Comparison of ENCODE assay signal across 15 mouse cellular contexts in the genomic region with DNA sequence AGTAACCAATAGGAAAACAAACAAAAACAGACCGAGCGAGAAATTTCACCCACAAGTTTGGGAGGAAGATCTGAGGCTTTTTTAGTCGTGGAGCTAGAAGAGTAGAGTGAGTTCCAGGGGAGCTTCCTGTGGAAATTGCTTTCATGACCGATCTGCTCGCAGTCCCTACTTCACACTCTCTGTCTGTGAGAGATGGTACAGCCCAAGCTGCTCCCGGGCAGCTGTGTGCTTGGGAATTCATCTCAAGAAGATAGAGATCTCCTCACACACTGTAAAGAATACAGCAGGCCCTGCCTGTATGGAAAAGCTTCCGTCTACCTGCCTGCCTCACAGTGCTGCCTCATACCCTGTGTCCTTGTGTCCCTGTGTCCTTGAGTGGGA. TPM values are rescaled to one million over a fixed set of nuclear protein-coding genes. Genes with fewer than 3 reads are reported as not detected.
DNase-seq lines count a peak whose midpoint lies in the region; ATAC-seq and TF ChIP-seq lines count a peak whose summit lies in the region.
"Had no signal": no experiment of that assay in that cellular context is flagged by ENCODE, and none has a peak within 500 bp of the region (broad histone marks: within the 10 kb centered on the region; RNA-seq: fewer than 3 reads in every experiment).

No protein-coding gene starts in this region.

- no peak for TF ChIP-seq CTCF in stomach, postnatal 0 days (IDR thresholded peaks at IDR 0.05; ENCODE audit: low read depth)

- H3K4me1 ChIP-seq in heart, embryonic 12.5 days (replicated peaks), result peaks cover 65% of the 10 kb centered on the region
- H3K4me1 ChIP-seq in kidney, embryonic 15.5 days, result peaks cover 68% of the 10 kb centered on the region
- H3K4me1 ChIP-seq in neural tube, embryonic 13.5 days (replicated peaks), result peaks cover 57% of the 10 kb centered on the region
- H3K4me1 ChIP-seq in stomach, postnatal 0 days (replicated peaks; ENCODE audit: control insufficient read depth, insufficient read depth), result peaks cover 3% of the 10 kb centered on the region; the same call in 1 of the 2 replicates
- peaks cover 72% of the 10 kb centered on the region for H3K4me1 ChIP-seq in liver, embryonic 12.5 days

- H3K4me2 ChIP-seq in heart, embryonic 12.5 days, result no peak overlapping the region
- H3K4me2 ChIP-seq in kidney, embryonic 15.5 days, result no peak overlapping the region
- no peak overlapping the region for H3K4me2 ChIP-seq in neural tube, embryonic 13.5 days
- H3K4me2 ChIP-seq in stomach, postnatal 0 days (replicated peaks; ENCODE audit: low read depth), result no peak overlapping the region
- no peak overlapping the region for H3K4me2 ChIP-seq in liver, embryonic 12.5 days
- H3K4me2 ChIP-seq: embryonic facial prominence, embryonic 15.5 days; lung, embryonic 14.5 days; neural tube, embryonic 12.5 days; stomach, embryonic 15.5 days had no signal

- no peak for TF ChIP-seq EP300 in stomach, postnatal 0 days (optimal IDR thresholded peaks at IDR 0.05)

- peaks cover 29% of the 10 kb centered on the region for H3K36me3 ChIP-seq in heart, embryonic 12.5 days
- peaks cover 33% of the 10 kb centered on the region for H3K36me3 ChIP-seq in kidney, embryonic 15.5 days
- H3K36me3 ChIP-seq in neural tube, embryonic 13.5 days, result peaks cover 35% of the 10 kb centered on the region
- peaks cover 3% of the 10 kb centered on the region; the same call in 1 of the 2 replicates for H3K36me3 ChIP-seq in stomach, postnatal 0 days (ENCODE audit: control insufficient read depth, insufficient read depth, low read length)
- peaks cover 26% of the 10 kb centered on the region for H3K36me3 ChIP-seq in liver, embryonic 12.5 days

- peak overlapping the region; percentile 28; the same call in 1 of the 2 replicates for H3K9ac ChIP-seq in heart, embryonic 12.5 days
- no peak overlapping the region for H3K9ac ChIP-seq in kidney, embryonic 15.5 days
- no peak overlapping the region for H3K9ac ChIP-seq in neural tube, embryonic 13.5 days
- no peak overlapping the region for H3K9ac ChIP-seq in stomach, postnatal 0 days (ENCODE audit: low read length)
- H3K9ac ChIP-seq in liver, embryonic 12.5 days, result no peak overlapping the region
- H3K9ac ChIP-seq: embryonic facial prominence, embryonic 15.5 days; lung, embryonic 14.5 days; neural tube, embryonic 12.5 days; stomach, embryonic 15.5 days had no signal

- no peak overlapping the region for H3K4me3 ChIP-seq in heart, embryonic 12.5 days
- no peak overlapping the region for H3K4me3 ChIP-seq in kidney, embryonic 15.5 days (replicated peaks)
- no peak overlapping the region for H3K4me3 ChIP-seq in neural tube, embryonic 13.5 days
- H3K4me3 ChIP-seq in stomach, postnatal 0 days (ENCODE audit: low read depth, low read length), result no peak overlapping the region
- H3K4me3 ChIP-seq in liver, embryonic 12.5 days, result no peak overlapping the region
- H3K4me3 ChIP-seq: embryonic facial prominence, embryonic 15.5 days; neural tube, embryonic 12.5 days; stomach, embryonic 15.5 days had no signal

- H3K9me3 ChIP-seq in heart, embryonic 12.5 days (replicated peaks), result no peaks in the 10 kb centered on the region
- no peaks in the 10 kb centered on the region for H3K9me3 ChIP-seq in kidney, embryonic 15.5 days (replicated peaks)
- H3K9me3 ChIP-seq in neural tube, embryonic 13.5 days, result no peaks in the 10 kb centered on the region
- H3K9me3 ChIP-seq in stomach, postnatal 0 days (ENCODE audit: control insufficient read depth, low read length), result no peaks in the 10 kb centered on the region
- no peaks in the 10 kb centered on the region for H3K9me3 ChIP-seq in liver, embryonic 12.5 days (replicated peaks)
- H3K9me3 ChIP-seq: embryonic facial prominence, embryonic 15.5 days; neural tube, embryonic 12.5 days; stomach, embryonic 15.5 days had no signal

- H3K27ac ChIP-seq in heart, embryonic 12.5 days (ENCODE audit: poor library complexity, severe bottlenecking), result peak overlapping the region; percentile 83
- H3K27ac ChIP-seq in kidney, embryonic 15.5 days, result peak overlapping the region; percentile 1; the same call in 1 of the 2 replicates
- peak overlapping the region; percentile 47; the same call in 1 of the 2 replicates for H3K27ac ChIP-seq in neural tube, embryonic 13.5 days (replicated peaks)
- peak overlapping the region; percentile 18; the same call in 1 of the 2 replicates for H3K27ac ChIP-seq in stomach, postnatal 0 days (replicated peaks)
- no peak overlapping the region for H3K27ac ChIP-seq in liver, embryonic 12.5 days
- H3K27ac ChIP-seq: embryonic facial prominence, embryonic 15.5 days; neural tube, embryonic 12.5 days; stomach, embryonic 15.5 days had no signal

- 43% methylated on average over 7 of the region's 7 CpGs for WGBS in heart, embryonic 12.5 days
- 55% methylated on average over 7 of the region's 7 CpGs for WGBS in kidney, embryonic 15.5 days
- WGBS in neural tube, embryonic 13.5 days, result 58% methylated on average over 7 of the region's 7 CpGs
- WGBS in stomach, postnatal 0 days, result 57% methylated on average over 7 of the region's 7 CpGs
- WGBS in liver, embryonic 12.5 days (ENCODE audit: insufficient replicate concordance), result 55% methylated on average over 7 of the region's 7 CpGs

- DNase-seq in heart, adult 18-20 months, result no peak
- no peak for DNase-seq in kidney, adult 8-10 months
- DNase-seq in neural tube, embryonic 10.5 days (ENCODE audit: extremely low spot score, low spot score), result no peak
- DNase-seq in stomach, postnatal 0 days (ENCODE audit: low spot score), result no peak
- DNase-seq: thymus, postnatal 4 days had no signal

- H3K27me3 ChIP-seq in heart, embryonic 12.5 days (replicated peaks), result no peaks in the 10 kb centered on the region
- H3K27me3 ChIP-seq in kidney, embryonic 15.5 days, result no peaks in the 10 kb centered on the region
- H3K27me3 ChIP-seq in neural tube, embryonic 13.5 days, result no peaks in the 10 kb centered on the region
- no peaks in the 10 kb centered on the region for H3K27me3 ChIP-seq in stomach, postnatal 0 days (ENCODE audit: control insufficient read depth, insufficient read depth, low read length)
- H3K27me3 ChIP-seq in liver, embryonic 12.5 days (replicated peaks), result no peaks in the 10 kb centered on the region
- H3K27me3 ChIP-seq: embryonic facial prominence, embryonic 15.5 days; neural tube, embryonic 12.5 days; stomach, embryonic 15.5 days had no signal

- ATAC-seq in heart, embryonic 12.5 days (ENCODE audit: insufficient number of reproducible peaks, low FRiP score), result no peak
- ATAC-seq in kidney, embryonic 15.5 days (replicated peaks; ENCODE audit: low FRiP score), result no peak
- no peak for ATAC-seq in neural tube, embryonic 13.5 days (ENCODE audit: low read depth)
- no peak for ATAC-seq in stomach, postnatal 0 days (ENCODE audit: low FRiP score, low TSS enrichment)
- no peak for ATAC-seq in liver, embryonic 12.5 days
- ATAC-seq: intestine, postnatal 0 days had no signal

RNA-seq across cellular contexts. Expression of gene Acvr1b, which starts 18.4 kb away (rescaled TPM):
- polyA plus RNA-seq in heart, embryonic 12.5 days (2016; fragmentation: Nextera tagmentation; extraction: Ambion mirVana), result 6.8 TPM in 2 replicates
- total RNA-seq in heart, adult 18-20 months (2021), result 10 to 100 TPM in 1 of 2 experiments, 1 to 10 TPM in 1; 9.8 to 10.3 TPM
- 6.2 and 6.4 TPM in 2 replicates for polyA plus RNA-seq in kidney, embryonic 15.5 days (2015; fragmentation: Nextera tagmentation; extraction: Ambion mirVana)
- 18.0 and 18.8 TPM in 2 replicates for polyA plus RNA-seq in neural tube, embryonic 13.5 days (2015; fragmentation: Nextera tagmentation; extraction: Ambion mirVana)
- 6.9 and 8.1 TPM in 2 replicates for polyA plus RNA-seq in stomach, postnatal 0 days (2015; fragmentation: Nextera tagmentation; extraction: Ambion mirVana)
- polyA plus RNA-seq in liver, embryonic 12.5 days (2016; fragmentation: Nextera tagmentation; extraction: Ambion mirVana), result 1.9 and 2.2 TPM in 2 replicates

RNA-seq across cellular contexts. Expression of gene Grasp, which starts 31.7 kb away (rescaled TPM):
- polyA plus RNA-seq in heart, embryonic 12.5 days (2016; fragmentation: Nextera tagmentation; extraction: Ambion mirVana), result 6.6 and 7.3 TPM in 2 replicates
- 1 to 10 TPM; 8.7 to 9.7 TPM for total RNA-seq in heart, adult 18-20 months (2021)
- 4.7 TPM in 2 replicates for polyA plus RNA-seq in kidney, embryonic 15.5 days (2015; fragmentation: Nextera tagmentation; extraction: Ambion mirVana)
- polyA plus RNA-seq in neural tube, embryonic 13.5 days (2015; fragmentation: Nextera tagmentation; extraction: Ambion mirVana), result 4.4 and 4.8 TPM in 2 replicates
- 2.0 TPM in 2 replicates for polyA plus RNA-seq in stomach, postnatal 0 days (2015; fragmentation: Nextera tagmentation; extraction: Ambion mirVana)
- 0.81 and 1.3 TPM in 2 replicates for polyA plus RNA-seq in liver, embryonic 12.5 days (2016; fragmentation: Nextera tagmentation; extraction: Ambion mirVana)
- total RNA-seq: megakaryocyte-erythroid progenitor cell, adult 5-6 weeks had no signal
